Mouse (Mus musculus) v-Abl transformed pro-B cells (cell line): ENCODE measurements around the gene Efnb2.

Experiments used
- in situ Hi-C, 2 experiments: fragments of 400-800 bp; cut with MboI; formaldehyde crosslinking; loops; one replicate each; pipeline ENCODE4 v1.15.1; 2025; ENCODE audit not compliant: unreplicated experiment in 2 of 2

Gene Efnb2

GRCm38 (mm10) chr8:8574521-8575499, 86.2 kb downstream of the Efnb2 start:
- in situ Hi-C loops: no loop called here

DNA sequence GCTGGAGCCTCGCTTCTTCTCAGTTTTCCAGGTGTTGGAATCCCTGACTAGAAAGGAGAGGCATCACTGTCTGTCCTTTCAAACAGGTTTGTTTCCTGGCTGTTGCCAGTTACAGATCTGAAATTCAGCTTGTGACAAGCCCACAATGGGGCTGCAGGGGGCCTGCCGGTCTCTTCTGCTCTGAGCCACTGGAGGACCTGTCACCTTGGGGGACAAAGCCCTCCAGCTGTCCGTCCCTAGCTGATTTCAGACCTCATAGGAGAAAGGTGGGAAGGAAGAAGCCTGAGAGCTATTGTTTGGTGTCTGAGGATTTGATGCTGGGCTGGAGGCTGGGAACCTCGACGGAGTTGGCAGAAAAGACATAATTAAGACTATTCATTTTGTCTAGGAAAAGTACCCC, 88.8 kb downstream of the Efnb2 start:
- in situ Hi-C loops: no loop called here

GRCm38 (mm10) chr8:8571625-8572215, 89.3 kb downstream of the Efnb2 start:
- in situ Hi-C loops: no loop called here

GRCm38 (mm10) chr8:8569280-8569679, 91.8 kb downstream of the Efnb2 start:
- in situ Hi-C loops: no loop called here

- in situ Hi-C loops: no loop called here
Measured at GRCm38 (mm10) chr8:8568215-8568773, 92.7 kb downstream of the Efnb2 start.
